Mouse (Mus musculus): Measurements from ENCODE around the gene Herc6.
A peak's percentile ranks its signal among the peaks of the same experiment; 100 is the strongest.
"Not testable (repeated sequence)": the region's sequence is repeated elsewhere in the genome, so short reads cannot be mapped to it uniquely, and the experiment has no call there.

Herc6 gene

DNA sequence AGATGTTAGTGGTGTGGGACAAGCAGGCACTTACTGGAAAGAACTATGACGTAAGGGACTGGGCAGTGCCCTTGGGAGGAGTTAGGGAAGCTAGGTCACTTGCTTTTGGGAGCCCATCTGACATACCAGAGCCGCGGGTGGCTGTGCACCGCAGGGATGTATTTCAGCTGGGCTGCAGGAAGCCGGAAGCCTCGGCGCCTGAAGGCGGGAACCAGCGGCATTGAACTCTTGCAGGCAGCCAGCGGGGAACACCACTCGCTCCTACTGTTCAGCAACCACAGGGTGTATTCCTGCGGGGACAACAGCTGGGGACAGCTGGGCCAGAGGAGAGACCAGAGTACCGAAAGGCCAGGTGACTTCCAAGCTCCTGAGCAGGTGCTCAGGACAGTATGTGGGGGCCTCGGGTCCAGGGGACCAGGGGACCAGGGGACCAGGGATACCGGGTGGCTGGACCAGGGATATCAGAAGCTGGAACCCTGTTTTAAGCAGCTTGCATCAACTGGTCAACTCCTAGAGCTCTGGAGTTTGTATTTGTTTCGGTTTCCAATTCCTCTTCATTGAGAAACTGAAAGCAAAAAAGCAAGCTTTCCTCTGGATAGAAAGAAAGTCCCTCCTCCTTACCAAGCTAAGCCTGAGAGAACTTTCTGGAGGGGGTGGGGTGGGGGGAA is at the start of gene Herc6:
Gene Herc6 (plus strand): TSS at position 120 of the 668 bp plus-strand sequence.
- peak; percentile 86 for DNase-seq (ENCODE audit: low spot score)

DNA sequence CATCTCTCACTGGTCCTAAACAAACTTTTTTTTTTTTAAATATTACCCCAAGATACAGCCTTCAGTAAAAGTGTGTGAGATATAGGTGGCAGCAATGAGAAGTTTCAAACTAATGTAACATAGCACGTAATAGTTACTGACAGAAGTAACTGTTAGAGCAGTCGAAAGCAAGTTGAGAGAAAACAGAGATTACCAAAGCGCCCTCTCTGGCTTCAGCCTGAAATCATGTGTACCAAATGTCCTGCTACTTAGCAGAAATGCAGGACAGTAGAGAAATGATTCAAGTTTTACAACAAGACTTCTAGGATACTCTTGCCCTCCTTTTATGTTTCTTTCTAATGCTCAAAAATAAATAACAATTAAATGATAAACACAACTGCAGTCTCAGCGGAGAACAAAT is 49.8 kb upstream of the Herc6 start:
- no peak for DNase-seq (ENCODE audit: low spot score)

DNA sequence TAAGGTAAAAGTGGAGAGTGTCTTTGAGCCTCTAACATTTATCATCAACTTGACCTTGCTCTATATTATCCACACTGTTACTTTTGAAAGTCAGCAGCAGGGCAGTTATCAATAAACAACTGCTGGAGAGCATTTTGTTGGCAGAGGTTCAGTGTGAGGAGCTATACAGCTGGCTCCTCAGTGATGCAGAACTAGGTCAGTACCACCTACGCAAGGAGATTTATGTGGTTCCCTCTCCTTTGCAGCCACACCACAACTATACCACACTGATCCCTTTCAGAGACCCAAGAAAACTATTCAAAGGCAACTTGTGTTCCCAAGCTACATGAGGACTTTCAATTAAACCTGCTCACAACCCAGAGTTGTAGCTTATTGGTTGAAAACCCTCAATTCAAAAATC is 49.4 kb upstream of the Herc6 start:
- DNase-seq (ENCODE audit: low spot score) = no peak

DNA sequence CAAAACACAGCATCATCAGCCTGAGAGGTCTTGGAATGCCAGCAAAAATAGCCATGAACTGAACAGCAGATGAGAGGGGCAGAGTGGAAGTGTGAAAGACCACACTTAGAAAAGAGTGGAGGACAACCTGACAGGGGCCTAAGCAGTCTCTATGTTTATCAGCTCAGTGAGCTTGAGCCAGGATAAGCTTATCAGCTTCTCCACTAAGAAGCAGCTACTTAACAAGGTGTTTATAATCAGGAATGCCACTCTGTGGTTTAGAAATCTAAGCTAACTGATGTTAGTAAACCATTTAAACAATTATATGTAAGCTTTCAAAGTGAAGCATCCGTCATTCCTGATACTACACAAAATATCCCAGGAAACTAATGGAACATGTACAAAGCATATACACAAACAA is 48.8 kb upstream of the Herc6 start:
- no peak for DNase-seq (ENCODE audit: low spot score)

DNA sequence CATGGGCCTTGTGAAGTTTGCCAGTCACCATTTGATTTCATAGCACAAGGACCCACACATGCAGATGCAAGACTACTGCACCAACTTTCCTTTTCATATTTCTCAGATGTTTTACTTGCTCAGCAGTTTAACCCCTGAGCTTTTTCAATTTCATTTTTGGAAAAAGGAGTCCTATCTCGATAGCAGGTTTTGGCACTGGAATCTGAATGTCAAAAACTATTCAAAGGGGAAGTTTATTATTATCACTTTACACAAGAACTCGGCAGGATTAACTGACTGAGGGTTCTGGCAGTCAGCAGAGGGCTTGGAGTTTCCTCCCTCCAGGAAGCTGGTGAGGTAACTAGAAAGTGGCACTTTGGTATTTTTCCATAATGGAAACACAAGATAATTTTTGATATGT is 47.4 kb upstream of the Herc6 start:
- DNase-seq (ENCODE audit: low spot score) = no peak

DNA sequence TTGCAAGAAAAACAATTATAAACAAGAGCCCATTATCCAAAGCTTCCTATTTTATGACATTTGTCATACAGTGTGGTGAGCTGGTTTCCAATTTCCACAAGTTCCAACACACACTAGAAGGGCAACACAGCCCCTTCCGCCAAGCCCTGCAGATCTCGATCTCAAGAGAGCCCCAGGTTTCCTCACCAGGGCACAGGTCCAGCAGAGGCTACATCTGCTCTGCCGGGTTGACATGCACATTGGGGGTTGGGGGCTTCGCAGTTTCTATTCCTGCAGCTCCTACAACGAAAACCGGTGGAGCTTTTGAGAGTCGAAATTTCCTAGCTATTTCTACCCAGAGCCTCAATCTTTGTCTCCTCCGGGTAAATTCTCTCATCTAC is 46.6 kb upstream of the Herc6 start:
- peak; percentile 8 for DNase-seq (ENCODE audit: low spot score)

DNA sequence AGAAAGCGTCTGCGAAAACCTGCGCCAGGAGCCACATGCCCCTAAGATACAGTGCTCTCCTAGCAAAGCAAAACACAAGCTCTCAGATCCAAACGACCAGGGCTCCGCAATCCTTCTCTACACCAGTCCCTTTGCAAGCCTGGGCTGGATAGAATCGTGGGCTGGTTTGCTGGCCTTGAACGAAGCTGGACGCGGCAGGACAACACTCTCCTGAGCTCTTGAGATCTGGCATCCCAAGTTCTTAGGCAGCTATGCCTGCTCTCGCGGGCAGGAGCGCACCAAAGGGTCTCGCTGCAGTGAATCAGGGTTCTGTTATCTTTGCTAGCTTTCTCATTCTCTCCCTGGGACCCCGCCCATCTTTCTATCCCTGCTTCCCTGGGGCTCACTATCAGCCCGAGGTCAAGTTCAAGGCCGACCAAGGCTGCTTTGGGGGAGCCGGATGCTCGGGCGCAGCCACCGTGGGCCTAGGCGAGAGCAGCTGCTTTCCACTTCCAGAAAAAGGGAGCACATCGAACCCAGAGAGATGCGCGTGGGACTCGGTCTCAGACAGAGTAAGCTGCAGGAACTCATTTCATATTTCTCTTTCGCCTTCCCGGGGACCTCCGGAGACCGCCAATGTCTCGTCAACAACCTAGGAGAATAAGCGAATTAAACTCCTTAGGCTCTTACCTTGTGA is 46.1 kb upstream of the Herc6 start:
- peak; percentile 10 for DNase-seq (ENCODE audit: low spot score)

DNA sequence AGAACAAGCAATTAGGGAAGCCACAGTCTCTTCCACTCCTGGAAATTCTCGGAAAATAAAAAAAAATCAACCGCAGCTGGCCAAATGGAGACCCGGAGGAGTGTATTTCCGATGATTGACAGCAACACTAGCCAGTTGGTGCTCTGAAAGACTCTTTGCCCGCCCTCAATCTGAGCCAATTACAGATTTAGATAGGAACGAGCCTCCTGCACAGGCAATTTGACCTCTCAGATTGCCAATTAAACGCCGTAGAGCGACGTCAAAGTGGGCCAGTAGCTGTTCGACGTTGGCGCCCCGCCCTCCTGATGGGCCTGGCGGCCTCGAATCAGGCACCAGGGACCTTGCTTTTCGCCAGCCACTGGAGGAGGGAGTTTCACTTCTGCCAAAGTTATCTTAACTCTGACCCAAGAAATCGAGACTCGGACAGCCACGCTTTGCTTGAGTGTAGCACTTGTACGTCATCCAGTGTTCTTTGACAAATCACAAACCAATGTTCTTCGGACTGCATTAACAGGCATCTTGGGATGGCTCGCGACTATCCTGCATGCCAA is 45.3 kb upstream of the Herc6 start, which contains the start of gene Ppm1k:
Gene Ppm1k (minus strand): TSS at position 83 of the 551 bp plus-strand sequence.
- peak; percentile 100 for DNase-seq (ENCODE audit: low spot score)

DNA sequence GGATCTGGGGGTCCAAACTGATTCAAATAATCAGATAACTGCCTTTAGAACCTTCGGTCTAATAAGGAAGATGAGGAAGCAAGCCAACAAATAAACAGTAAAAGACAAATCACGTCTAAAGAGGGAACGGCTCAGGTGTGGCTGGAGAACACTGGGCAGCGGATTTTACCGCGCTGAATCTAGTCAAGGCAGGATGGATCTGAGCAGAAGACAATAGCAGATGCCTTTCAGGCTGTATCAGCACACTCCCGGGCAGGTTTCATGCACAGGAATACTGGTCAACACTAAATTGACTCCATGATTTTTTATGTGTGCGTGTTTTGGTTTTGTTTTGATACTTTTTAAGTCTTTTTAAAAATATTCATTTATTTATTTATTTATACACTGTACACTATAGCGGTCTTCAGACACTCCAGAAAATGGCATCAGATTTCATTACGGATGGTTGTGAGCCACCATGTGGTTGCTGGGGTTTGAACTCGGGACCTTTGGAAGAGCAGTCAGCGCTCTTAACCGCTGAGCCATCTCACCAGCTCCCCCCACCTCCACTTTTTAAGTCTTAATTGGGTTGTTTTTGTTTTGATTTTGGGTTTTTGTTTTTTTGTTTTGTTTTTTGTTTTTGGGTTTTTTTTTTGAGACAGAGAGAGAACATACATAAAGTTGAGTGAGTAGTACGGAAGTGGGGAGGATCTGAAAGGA is 44.7 kb upstream of the Herc6 start:
- DNase-seq (ENCODE audit: low spot score) = no peak

DNA sequence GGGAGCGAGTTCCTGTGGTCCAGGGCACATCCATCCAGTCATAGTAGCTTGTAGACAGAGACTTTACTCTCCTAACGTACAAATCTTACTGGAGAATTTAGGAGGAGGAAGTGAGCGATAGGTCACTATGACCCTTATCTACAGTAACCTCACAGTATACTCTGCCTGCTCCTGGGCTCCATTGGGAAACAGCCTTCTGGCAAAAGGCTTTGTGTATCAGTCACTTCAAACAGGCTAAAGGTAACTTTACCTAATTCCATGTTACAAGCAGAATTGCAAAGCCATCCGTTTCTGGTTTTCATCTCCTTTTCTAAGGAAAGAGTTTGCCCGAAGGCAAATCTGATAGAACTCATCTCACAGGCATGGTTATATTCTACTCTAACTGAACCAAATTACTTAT is 42.9 kb upstream of the Herc6 start:
- no peak for DNase-seq (ENCODE audit: low spot score)

DNA sequence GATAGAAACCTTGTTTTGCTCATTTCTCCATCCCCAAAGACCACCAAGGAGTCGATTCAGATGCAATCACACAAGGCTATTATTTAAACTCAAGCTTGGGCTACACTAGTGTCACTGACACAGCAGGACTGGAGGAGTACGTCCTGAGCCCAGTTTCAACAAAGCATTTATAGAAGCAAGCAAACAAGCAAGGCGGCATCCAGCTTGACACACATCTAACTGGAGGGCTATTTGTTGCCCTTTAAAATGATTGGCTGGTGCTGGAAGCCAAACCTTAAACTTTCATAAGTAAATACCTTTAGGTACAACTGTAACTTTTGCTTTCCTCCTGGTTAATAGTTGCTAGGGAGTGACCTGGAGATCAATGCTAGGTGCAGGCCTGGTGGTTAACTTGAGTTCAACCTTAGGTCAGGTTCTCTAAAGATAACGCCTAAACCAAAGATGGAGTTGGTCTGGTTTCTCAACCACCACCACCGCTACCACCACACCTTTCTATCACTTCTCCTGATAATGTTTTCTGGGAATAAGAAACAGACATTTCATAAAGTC is 39.8 kb upstream of the Herc6 start:
- no peak for DNase-seq (ENCODE audit: low spot score)

DNA sequence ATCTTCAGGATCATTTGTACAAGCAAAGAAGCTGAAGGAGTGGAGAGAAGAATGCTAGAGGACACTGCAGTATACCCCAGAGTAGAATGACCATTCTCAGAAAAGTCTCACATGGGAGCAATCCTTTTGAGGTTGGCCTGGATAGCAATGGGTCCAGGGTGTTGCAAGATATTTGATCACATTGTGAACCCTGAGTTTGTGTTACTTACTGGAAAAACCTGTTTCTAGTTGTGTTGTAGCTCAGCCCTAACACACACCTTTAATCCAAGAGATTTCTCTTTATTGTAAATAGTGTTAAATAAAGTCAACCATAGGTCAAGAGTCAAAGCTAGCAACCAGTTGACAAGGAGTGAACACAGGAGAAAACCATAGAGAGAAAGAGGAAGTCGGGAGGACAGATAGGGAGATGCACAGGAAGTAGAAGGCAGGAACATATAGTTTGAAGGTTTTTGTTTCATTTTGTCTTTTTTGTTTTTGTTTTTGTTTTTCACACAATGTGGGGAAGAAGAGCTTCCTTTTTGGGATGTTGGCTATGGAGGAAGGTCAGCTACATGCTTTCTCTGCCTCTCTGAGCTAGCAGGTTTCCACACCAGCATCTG is 39.0 kb upstream of the Herc6 start:
- DNase-seq (ENCODE audit: low spot score) = no peak

DNA sequence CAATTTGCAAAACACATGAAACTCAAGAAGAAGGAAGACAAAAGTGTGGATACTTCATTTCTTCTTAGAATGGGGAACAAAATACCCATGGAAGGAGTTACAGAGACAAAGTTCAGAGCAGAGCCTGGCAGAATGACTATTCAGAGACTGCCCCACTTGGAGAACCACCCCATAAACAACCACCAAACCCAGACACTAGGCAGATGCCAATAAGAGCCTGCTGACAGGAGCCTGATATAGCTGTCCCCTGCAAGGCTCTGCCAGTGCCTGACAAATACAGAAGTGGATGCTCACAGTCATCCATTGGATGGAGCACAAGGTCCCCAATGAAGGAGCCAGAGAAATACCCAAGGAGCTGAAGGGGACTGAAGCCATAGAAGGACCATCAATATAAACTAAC is 37.2 kb upstream of the Herc6 start:
- DNase-seq (ENCODE audit: low spot score) = not testable (repeated sequence)

DNA sequence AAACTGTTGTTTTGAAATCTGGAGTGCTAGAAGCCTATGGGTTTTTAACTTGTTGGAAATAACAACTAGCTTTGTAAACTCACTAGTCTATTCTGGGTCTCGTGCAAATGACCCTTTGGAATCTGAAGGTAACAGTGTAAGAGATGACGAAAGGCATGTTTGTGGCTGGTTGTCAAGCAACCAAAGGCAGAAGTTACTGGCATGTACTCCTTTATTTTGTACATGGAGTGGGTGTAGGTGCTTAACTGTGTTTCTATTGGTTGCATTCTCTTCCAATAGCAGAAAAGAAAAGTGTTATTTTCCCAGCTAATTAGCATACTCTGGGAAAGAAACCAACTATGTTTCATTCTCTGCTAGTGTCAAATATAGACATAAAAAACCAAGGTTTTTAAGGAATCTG is 35.9 kb upstream of the Herc6 start:
- DNase-seq (ENCODE audit: low spot score) = peak; percentile 57

DNA sequence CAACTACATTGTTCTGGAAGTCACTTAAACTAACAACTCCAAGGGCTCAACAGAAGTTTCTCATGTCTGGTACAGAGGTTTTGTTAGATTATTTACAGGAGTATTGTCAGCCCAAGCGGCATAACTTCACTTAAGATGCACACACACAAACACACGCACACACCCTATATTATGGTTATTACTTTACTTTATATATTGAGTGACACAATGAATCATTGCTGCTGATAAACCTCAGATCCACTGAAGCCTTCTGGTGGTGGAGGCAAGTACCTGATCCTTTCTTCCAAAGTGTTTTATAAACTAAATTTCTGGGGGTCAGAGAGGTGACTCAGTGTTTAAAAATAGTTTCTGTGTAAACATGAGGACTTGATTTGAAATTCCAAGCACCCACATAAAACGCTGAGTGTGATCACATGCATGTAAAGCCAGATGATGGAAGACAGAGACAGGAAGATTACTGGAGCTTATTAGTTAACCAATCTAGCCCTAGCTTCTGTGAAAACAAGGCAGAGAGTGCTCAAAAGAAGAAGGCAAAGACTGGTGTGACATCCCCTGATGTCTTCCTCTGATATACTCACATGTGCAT is 29.5 kb upstream of the Herc6 start:
- no peak for DNase-seq (ENCODE audit: low spot score)

DNA sequence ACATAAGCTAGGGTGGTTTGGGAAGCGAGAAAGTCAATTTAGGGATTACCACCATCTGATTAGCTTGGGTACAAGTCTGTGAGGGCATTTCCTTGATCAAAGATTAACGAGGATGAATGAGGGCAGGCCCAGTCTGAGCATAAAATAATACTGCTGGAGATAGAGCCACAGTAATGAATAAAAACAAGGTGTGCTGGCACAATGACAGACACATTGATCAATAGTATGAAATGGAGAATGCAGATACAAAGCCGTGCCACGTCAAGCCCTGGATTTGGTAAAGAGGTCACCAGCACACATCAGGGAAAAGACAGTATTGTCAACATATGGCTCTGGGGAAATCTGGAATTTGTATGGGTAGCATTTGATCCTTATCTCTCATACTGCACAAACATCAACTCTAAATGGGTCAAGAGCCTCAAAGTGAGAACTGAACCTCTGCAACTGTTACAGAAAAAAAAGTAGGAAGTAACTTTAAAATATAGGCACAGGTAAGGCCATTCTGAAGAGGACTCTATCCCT is 22.9 kb upstream of the Herc6 start:
- no peak for DNase-seq (ENCODE audit: low spot score)

DNA sequence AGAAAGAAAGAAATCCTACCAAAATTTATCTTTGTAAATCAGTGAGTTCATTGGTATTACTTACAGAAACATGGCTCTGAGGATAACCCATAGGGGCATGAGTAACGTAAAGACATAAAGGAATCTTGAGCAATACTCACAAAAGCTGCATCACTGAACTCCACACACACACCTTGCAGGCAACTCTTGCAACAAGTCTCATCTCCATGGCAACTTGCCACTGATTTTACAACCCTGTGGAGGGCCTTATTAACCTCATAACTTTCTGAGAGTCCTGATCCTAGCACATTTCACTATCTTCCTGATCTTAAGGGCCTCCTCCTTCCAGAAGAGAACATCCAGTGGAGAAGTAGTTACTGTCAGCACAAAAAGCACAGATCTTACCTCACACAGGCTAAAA is 17.3 kb upstream of the Herc6 start:
- DNase-seq (ENCODE audit: low spot score) = no peak

DNA sequence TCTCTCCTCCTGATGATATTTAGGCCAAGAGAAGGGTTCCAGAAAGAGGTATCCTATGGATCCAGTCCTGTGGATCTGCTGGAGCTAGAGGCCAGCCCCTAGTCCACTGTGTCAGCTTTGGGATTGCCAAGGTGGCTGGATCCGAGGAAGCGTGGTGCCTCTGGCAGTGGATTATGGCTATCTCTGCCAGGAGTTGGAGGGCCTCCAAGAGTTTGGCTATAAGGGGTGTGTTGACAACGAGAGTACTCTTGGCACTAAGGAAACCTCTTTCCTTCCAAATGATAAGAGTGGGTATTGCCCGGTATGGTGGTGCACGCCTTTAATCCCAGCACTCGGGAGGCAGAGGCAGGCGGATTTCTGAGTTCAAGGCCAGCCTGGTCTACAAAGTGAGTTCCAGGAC is 15.3 kb upstream of the Herc6 start:
- no peak for DNase-seq (ENCODE audit: low spot score)

DNA sequence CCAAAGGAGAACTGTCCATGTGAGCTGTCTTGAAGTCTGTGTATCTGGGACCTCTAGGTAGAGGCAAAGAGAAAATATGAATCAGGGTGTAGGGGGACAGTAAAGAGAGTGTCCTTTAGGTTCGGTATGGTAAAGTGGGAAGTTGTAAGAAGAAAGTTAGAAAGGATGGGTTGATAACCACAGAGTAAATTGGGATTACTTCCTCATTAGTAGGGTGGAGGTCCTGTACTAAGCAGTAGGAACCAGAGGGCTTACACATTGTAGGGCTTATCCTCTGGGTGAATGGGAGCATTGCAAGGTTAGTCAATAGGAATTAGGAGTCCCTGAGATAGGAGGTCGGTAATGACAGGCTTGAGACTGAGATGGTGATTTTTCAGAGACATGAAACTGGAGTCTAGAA is 13.2 kb upstream of the Herc6 start:
- DNase-seq (ENCODE audit: low spot score) = no peak

DNA sequence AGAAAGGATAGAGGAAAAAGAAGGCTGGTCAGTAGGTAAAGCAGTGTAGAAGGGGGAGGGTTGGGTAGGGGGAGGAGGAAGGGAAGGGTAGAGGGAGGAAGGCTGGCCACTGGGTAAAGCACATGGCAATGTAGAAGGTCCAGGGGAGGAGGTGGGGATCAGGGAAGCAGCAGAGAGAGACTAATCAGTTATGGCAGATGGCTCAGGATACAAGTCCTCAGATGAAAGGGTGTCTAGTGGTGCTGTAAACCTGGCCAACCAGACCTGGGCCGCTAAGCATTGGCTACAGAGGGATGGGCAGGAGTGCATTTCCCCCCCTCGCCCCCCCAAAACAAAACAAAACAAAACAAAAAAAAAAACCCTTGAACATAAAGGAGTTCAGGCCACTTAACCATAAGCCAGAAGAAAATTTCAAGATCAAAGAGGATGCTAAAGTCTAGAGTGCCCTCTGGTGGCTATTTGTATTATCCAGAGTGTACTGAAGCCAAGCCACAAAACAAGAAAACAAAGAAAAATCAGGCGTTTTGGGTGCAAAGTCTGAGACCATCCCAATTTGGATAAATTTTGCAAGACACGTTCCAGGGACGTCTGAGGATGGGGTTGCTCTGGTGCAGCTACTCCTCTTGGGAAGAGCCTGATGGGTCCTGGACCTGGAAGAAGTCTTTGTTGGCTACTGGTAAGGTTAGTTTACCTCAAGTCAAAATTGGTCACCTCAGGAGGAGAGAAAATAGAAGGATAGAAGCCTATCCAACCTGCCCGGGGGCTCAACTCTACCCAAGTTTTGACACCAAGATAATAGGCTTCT is 10.4 kb upstream of the Herc6 start:
- peak; percentile 61 for DNase-seq (ENCODE audit: low spot score)

DNA sequence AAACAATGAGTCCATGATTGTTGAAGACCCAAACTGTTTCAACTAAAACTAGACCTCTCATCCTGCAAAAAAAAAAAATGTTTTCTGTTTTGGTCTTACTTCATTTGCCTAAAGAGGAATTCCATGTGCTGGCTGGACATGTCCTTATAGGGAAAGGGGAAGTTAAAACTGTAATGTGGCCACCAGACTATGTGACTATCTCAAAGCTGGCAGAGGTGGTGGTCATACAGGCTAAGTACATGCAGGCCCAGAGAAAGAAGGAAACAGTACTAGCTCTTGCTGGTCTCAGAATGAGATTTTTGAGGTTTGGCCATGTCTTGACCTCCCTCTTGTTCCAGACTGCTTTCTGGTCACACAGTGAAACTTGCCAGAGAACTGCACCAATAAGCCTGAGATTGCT is 9.2 kb upstream of the Herc6 start:
- no peak for DNase-seq (ENCODE audit: low spot score)
